Mouse (Mus musculus): ENCODE results near the gene Pde12. TPM values are rescaled to one million over a fixed set of nuclear protein-coding genes. Genes with fewer than 3 reads are reported as not detected.

Pde12 gene
- polyA plus RNA-seq, 1 experiment: 4.7 TPM

- DNase-seq: no peak
- TF ChIP-seq CTCF (IDR thresholded peaks at IDR 0.05; ENCODE audit: insufficient read depth, low read length): no peak
- TF ChIP-seq POLR2A (IDR thresholded peaks at IDR 0.05; ENCODE audit: borderline replicate concordance, extremely low read depth, low read depth, low read length): no peak
- H3K4me3 ChIP-seq (replicated peaks; ENCODE audit: extremely low read depth, low read depth, low read length): no peak overlapping the region
- WGBS: 54% methylated on average over 4 of the region's 4 CpGs
- no peaks in the 10 kb centered on the region; the same call in 1 of the 2 replicates for H3K4me1 ChIP-seq (ENCODE audit: control insufficient read depth, insufficient read depth, low read length)
These were observed 44.4 kb downstream of the Pde12 start for GRCm38 (mm10) chr14:26625301-26625700.

GRCm38 (mm10) chr14:26610689-26611088, 59.0 kb downstream of the Pde12 start:
- Histone ChIP-seq H3K4me3 (replicated peaks; ENCODE audit: extremely low read depth, low read depth, low read length) (no peak overlapping the region), H3K4me1 (ENCODE audit: control insufficient read depth, insufficient read depth, low read length) (no peaks in the 10 kb centered on the region)
- DNase-seq: no peak
- WGBS: 85% methylated on average over 4 of the region's 4 CpGs
- TF ChIP-seq POLR2A (IDR thresholded peaks at IDR 0.05; ENCODE audit: borderline replicate concordance, extremely low read depth, low read depth, low read length) (no peak), CTCF (IDR thresholded peaks at IDR 0.05; ENCODE audit: insufficient read depth, low read length) (no peak)

Other genes starting within 250 kb of the Pde12 start
- 22.8 and 25.0 TPM in 2 replicates for gene Slmap, start 135.0 kb downstream of the Pde12 start, polyA plus RNA-seq (2012; rRNA removed)
- gene Dennd6a, start 96.0 kb downstream of the Pde12 start, polyA plus RNA-seq (2012; rRNA removed): 14.4 and 15.8 TPM in 2 replicates
- 122 and 167 TPM in 2 replicates for gene Arf4, start 31.8 kb downstream of the Pde12 start, polyA plus RNA-seq (2012; rRNA removed)
- 0.51 and 1.6 TPM in 2 replicates for gene Dnah12, start 23.4 kb upstream of the Pde12 start, polyA plus RNA-seq (2012; rRNA removed)
- 2.6 and 4.8 TPM in 2 replicates for gene Asb14, start 224.7 kb upstream of the Pde12 start, polyA plus RNA-seq (2012; rRNA removed)